Mouse (Mus musculus): ENCODE data around the gene Dennd6a. TPM values are rescaled to one million over a fixed set of nuclear protein-coding genes. Genes with fewer than 3 reads are reported as not detected.

Dennd6a gene
- total and polyA plus RNA-seq, 3 experiments: 11.2 to 97.5 (median 51.6) TPM

GRCm38 (mm10) chr14:26643006-26643624, 69.5 kb downstream of the Dennd6a start:
- H3K9me3 ChIP-seq (replicated peaks): no peaks in the 10 kb centered on the region
- peaks cover 26% of the 10 kb centered on the region for H3K4me1 ChIP-seq (ENCODE audit: insufficient read depth, low read depth, low read length)
- no peaks in the 10 kb centered on the region for H3K27me3 ChIP-seq (ENCODE audit: insufficient read depth, low read length)
- H3K36me3 ChIP-seq (replicated peaks): peaks cover 25% of the 10 kb centered on the region
- DNase-seq (ENCODE audit: low spot score) (no peak), ATAC-seq (ENCODE audit: extremely low read depth, insufficient number of reproducible peaks, low FRiP score, poor library complexity, severe bottlenecking) (no peak)
- no peak for TF ChIP-seq GATA2 (IDR thresholded peaks at IDR 0.05; ENCODE audit: borderline replicate concordance, low read depth, low read length)
- no peak for TF ChIP-seq CTCF (IDR thresholded peaks at IDR 0.05; ENCODE audit: low read depth, low read length)
- no peak for TF ChIP-seq POLR2AphosphoS5 (IDR thresholded peaks at IDR 0.05; ENCODE audit: insufficient replicate concordance, low read depth, low read length)
- no peak for TF ChIP-seq TAL1 (conservative IDR thresholded peaks at IDR 0.05; ENCODE audit: low read depth, low read length)
- no peak for TF ChIP-seq GATA1 (IDR thresholded peaks at IDR 0.05; ENCODE audit: borderline replicate concordance, low read length)
- H3K4me3 ChIP-seq (ENCODE audit: low read depth, low read length): no peak overlapping the region

DNA sequence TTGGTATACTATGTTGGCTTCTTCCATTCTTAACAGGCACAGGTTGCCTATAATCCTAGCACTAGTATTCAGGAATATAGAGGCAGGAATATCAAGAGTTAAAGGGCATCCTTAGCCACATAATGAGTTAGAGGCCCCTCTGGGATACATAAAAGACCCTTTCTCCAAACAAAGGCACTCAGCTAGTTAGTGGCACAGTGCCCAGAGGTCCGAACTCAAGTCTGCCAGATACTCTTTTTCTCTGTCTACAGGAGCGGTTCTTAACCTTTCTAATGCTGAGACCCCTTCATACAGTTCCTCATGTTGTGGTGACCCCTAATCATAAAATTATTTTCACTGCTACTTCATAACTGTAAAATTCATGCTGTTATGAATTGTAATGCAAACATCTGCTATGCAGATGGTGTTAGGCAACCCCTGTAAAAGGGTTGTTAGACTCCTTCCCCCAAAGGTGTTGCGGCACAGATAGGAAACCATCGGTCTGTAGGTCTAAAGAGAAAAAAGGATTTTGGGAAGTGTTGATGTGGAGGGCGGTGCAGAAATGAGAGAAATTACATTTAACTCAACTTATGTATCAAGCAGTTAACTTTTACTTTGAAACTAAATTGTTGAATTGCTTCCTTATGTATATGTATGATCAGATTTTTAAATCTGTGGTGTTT, 72.5 kb downstream of the Dennd6a start:
- Histone ChIP-seq H3K27me3 (ENCODE audit: insufficient read depth, low read length) (no peaks in the 10 kb centered on the region), H3K4me3 (ENCODE audit: low read depth, low read length) (no peak overlapping the region), H3K4me1 (ENCODE audit: insufficient read depth, low read depth, low read length) (peaks cover 16% of the 10 kb centered on the region), H3K36me3 (replicated peaks) (peaks cover 44% of the 10 kb centered on the region), H3K9me3 (replicated peaks) (no peaks in the 10 kb centered on the region)
- no peak for DNase-seq (ENCODE audit: low spot score)
- ATAC-seq (ENCODE audit: extremely low read depth, insufficient number of reproducible peaks, low FRiP score, poor library complexity, severe bottlenecking): no peak
- no peak for TF ChIP-seq GATA2 (IDR thresholded peaks at IDR 0.05; ENCODE audit: borderline replicate concordance, low read depth, low read length)
- no peak for TF ChIP-seq POLR2AphosphoS5 (IDR thresholded peaks at IDR 0.05; ENCODE audit: insufficient replicate concordance, low read depth, low read length)
- no peak for TF ChIP-seq CTCF (IDR thresholded peaks at IDR 0.05; ENCODE audit: low read depth, low read length)
- TF ChIP-seq TAL1 (conservative IDR thresholded peaks at IDR 0.05; ENCODE audit: low read depth, low read length): no peak
- TF ChIP-seq GATA1 (IDR thresholded peaks at IDR 0.05; ENCODE audit: borderline replicate concordance, low read length): no peak

DNA sequence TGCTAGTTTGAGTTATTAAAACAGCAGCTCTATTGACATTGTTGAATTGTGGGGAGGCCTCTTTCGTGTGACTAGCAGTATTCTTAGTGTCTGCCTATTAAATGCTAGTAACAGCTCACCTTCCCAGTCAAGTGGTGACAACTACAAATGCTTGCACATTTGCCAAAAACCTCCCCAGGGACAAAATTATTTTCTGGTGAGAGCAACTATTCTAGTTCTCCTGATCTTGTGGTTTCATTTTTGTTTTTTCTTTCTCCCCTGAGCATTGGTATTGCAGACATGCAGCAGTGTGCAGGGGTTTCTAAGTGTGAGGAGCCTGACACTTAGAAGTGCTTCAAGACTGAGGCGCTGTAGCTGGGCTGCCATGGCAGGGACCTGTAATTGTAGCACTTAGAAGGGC, 74.2 kb downstream of the Dennd6a start:
- Histone ChIP-seq H3K9me3 (replicated peaks) (no peaks in the 10 kb centered on the region), H3K4me3 (ENCODE audit: low read depth, low read length) (no peak overlapping the region), H3K27me3 (ENCODE audit: insufficient read depth, low read length) (no peaks in the 10 kb centered on the region), H3K4me1 (ENCODE audit: insufficient read depth, low read depth, low read length) (peaks cover 16% of the 10 kb centered on the region), H3K36me3 (replicated peaks) (peaks cover 56% of the 10 kb centered on the region)
- ATAC-seq (ENCODE audit: extremely low read depth, insufficient number of reproducible peaks, low FRiP score, poor library complexity, severe bottlenecking) (no peak), DNase-seq (ENCODE audit: low spot score) (no peak)
- no peak for TF ChIP-seq GATA1 (IDR thresholded peaks at IDR 0.05; ENCODE audit: borderline replicate concordance, low read length)
- TF ChIP-seq CTCF (IDR thresholded peaks at IDR 0.05; ENCODE audit: low read depth, low read length): no peak
- TF ChIP-seq POLR2AphosphoS5 (IDR thresholded peaks at IDR 0.05; ENCODE audit: insufficient replicate concordance, low read depth, low read length): no peak

DNA sequence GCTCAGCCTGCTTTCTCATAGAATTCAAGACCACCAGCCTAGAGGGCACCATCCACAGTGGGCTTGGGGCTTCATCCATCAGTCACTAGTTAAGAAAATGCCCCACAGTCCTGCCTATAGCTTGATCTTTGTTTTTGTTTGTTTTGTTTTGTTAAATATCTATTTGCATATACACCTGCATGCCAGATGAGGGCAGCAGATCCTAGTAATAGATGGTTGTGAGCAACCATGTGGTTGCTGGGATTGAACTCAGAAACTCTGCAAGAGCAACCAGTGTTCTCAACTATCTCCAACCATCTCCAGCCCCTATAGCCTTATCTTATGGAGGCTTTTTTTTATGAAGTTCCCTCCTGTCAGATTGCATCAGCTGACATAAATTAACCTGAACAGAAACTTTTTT, 78.2 kb downstream of the Dennd6a start:
- Histone ChIP-seq H3K27me3 (ENCODE audit: insufficient read depth, low read length) (no peaks in the 10 kb centered on the region), H3K4me3 (ENCODE audit: low read depth, low read length) (no peak overlapping the region), H3K4me1 (ENCODE audit: insufficient read depth, low read depth, low read length) (peaks cover 5% of the 10 kb centered on the region; the same call in 1 of the 2 replicates), H3K9me3 (replicated peaks) (no peaks in the 10 kb centered on the region), H3K36me3 (replicated peaks) (peaks cover 80% of the 10 kb centered on the region)
- ATAC-seq (ENCODE audit: extremely low read depth, insufficient number of reproducible peaks, low FRiP score, poor library complexity, severe bottlenecking) (no peak), DNase-seq (ENCODE audit: low spot score) (no peak)
- TF ChIP-seq GATA2 (IDR thresholded peaks at IDR 0.05; ENCODE audit: borderline replicate concordance, low read depth, low read length): no peak
- TF ChIP-seq GATA1 (IDR thresholded peaks at IDR 0.05; ENCODE audit: borderline replicate concordance, low read length): no peak
- TF ChIP-seq POLR2AphosphoS5 (IDR thresholded peaks at IDR 0.05; ENCODE audit: insufficient replicate concordance, low read depth, low read length): no peak
- TF ChIP-seq CTCF (IDR thresholded peaks at IDR 0.05; ENCODE audit: low read depth, low read length): no peak
- no peak for TF ChIP-seq TAL1 (conservative IDR thresholded peaks at IDR 0.05; ENCODE audit: low read depth, low read length)

DNA sequence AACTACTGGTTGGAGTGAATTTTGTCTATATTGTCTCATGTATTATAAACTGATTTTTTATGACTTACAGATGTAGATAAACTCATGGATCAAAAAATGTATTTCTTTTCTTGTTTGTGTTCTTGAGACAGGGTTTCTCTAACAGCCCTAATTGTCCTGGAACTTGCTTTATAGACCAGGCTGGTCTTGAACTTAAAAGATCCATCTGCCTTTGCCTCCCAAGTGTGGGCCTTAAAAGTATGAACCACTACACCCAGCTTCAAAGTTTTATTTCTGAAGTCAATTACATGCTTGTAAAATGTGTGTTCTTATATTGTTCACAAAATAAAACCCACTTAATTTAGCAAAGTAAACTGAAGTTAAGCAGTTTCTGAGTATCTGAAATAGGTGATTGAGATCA, 84.5 kb downstream of the Dennd6a start:
- DNase-seq (ENCODE audit: low spot score): no peak
- peaks cover 81% of the 10 kb centered on the region for H3K36me3 ChIP-seq (replicated peaks)
- H3K27me3 ChIP-seq (ENCODE audit: insufficient read depth, low read length): no peaks in the 10 kb centered on the region

GRCm38 (mm10) chr14:26660233-26660632, 86.6 kb downstream of the Dennd6a start:
- no peak for DNase-seq (ENCODE audit: low spot score)
- Histone ChIP-seq H3K36me3 (replicated peaks) (peaks cover 79% of the 10 kb centered on the region), H3K4me1 (ENCODE audit: insufficient read depth, low read depth, low read length) (peaks cover 7% of the 10 kb centered on the region), H3K27me3 (ENCODE audit: insufficient read depth, low read length) (no peaks in the 10 kb centered on the region), H3K9me3 (replicated peaks) (no peaks in the 10 kb centered on the region), H3K4me3 (ENCODE audit: low read depth, low read length) (no peak overlapping the region)
- ATAC-seq (ENCODE audit: extremely low read depth, insufficient number of reproducible peaks, low FRiP score, poor library complexity, severe bottlenecking): no peak
- TF ChIP-seq CTCF (IDR thresholded peaks at IDR 0.05; ENCODE audit: low read depth, low read length) (no peak), POLR2AphosphoS5 (IDR thresholded peaks at IDR 0.05; ENCODE audit: insufficient replicate concordance, low read depth, low read length) (no peak), GATA2 (IDR thresholded peaks at IDR 0.05; ENCODE audit: borderline replicate concordance, low read depth, low read length) (no peak), TAL1 (conservative IDR thresholded peaks at IDR 0.05; ENCODE audit: low read depth, low read length) (no peak), GATA1 (IDR thresholded peaks at IDR 0.05; ENCODE audit: borderline replicate concordance, low read length) (no peak)

More for the DNA sequence above, 84.5 kb downstream of the Dennd6a start:
- H3K4me1 ChIP-seq (ENCODE audit: insufficient read depth, low read depth, low read length): peaks cover 3% of the 10 kb centered on the region; the same call in 1 of the 2 replicates
- no peaks in the 10 kb centered on the region for H3K9me3 ChIP-seq (replicated peaks)
- no peak overlapping the region for H3K4me3 ChIP-seq (ENCODE audit: low read depth, low read length)
- no peak for ATAC-seq (ENCODE audit: extremely low read depth, insufficient number of reproducible peaks, low FRiP score, poor library complexity, severe bottlenecking)
- no peak for TF ChIP-seq CTCF (IDR thresholded peaks at IDR 0.05; ENCODE audit: low read depth, low read length)
- no peak for TF ChIP-seq TAL1 (conservative IDR thresholded peaks at IDR 0.05; ENCODE audit: low read depth, low read length)
- no peak for TF ChIP-seq GATA1 (IDR thresholded peaks at IDR 0.05; ENCODE audit: borderline replicate concordance, low read length)
- TF ChIP-seq POLR2AphosphoS5 (IDR thresholded peaks at IDR 0.05; ENCODE audit: insufficient replicate concordance, low read depth, low read length): no peak
- TF ChIP-seq GATA2 (IDR thresholded peaks at IDR 0.05; ENCODE audit: borderline replicate concordance, low read depth, low read length): no peak
